Mouse (Mus musculus): ENCODE data around the gene Zfp706. TPM values are rescaled to one million over a fixed set of nuclear protein-coding genes. Genes with fewer than 3 reads are reported as not detected.
A peak's percentile ranks its signal among the peaks of the same experiment; 100 is the strongest.

Zfp706 gene
- polyA plus RNA-seq, 1 experiment from 2014 or later, result 414 TPM

GRCm38 (mm10) chr15:37034155-37034554, 26.6 kb upstream of the Zfp706 start:
- no peak overlapping the region for H3K9ac ChIP-seq
- H3K27me3 ChIP-seq (replicated peaks), result no peaks in the 10 kb centered on the region
- H3K9me3 ChIP-seq, result no peaks in the 10 kb centered on the region
- ATAC-seq (replicated peaks), result no peak
- H3K4me1 ChIP-seq, result peaks cover 6% of the 10 kb centered on the region; the same call in 1 of the 2 replicates
- no peak overlapping the region for H3K4me3 ChIP-seq
- no peaks in the 10 kb centered on the region for H3K36me3 ChIP-seq (replicated peaks)
- no peak overlapping the region for H3K27ac ChIP-seq
- H3K4me2 ChIP-seq, result no peak overlapping the region
- WGBS, result 93% methylated on average over 2 of the region's 2 CpGs

GRCm38 (mm10) chr15:37033431-37033830, 25.9 kb upstream of the Zfp706 start:
- H3K4me2 ChIP-seq, result no peak overlapping the region
- H3K4me3 ChIP-seq, result no peak overlapping the region
- ATAC-seq (replicated peaks), result no peak
- H3K27me3 ChIP-seq (replicated peaks), result no peaks in the 10 kb centered on the region
- WGBS, result 94% methylated on average over 2 of the region's 2 CpGs
- no peaks in the 10 kb centered on the region for H3K36me3 ChIP-seq (replicated peaks)
- H3K9me3 ChIP-seq, result no peaks in the 10 kb centered on the region
- no peak overlapping the region for H3K27ac ChIP-seq
- peaks cover 6% of the 10 kb centered on the region; the same call in 1 of the 2 replicates for H3K4me1 ChIP-seq
- no peak overlapping the region for H3K9ac ChIP-seq

DNA sequence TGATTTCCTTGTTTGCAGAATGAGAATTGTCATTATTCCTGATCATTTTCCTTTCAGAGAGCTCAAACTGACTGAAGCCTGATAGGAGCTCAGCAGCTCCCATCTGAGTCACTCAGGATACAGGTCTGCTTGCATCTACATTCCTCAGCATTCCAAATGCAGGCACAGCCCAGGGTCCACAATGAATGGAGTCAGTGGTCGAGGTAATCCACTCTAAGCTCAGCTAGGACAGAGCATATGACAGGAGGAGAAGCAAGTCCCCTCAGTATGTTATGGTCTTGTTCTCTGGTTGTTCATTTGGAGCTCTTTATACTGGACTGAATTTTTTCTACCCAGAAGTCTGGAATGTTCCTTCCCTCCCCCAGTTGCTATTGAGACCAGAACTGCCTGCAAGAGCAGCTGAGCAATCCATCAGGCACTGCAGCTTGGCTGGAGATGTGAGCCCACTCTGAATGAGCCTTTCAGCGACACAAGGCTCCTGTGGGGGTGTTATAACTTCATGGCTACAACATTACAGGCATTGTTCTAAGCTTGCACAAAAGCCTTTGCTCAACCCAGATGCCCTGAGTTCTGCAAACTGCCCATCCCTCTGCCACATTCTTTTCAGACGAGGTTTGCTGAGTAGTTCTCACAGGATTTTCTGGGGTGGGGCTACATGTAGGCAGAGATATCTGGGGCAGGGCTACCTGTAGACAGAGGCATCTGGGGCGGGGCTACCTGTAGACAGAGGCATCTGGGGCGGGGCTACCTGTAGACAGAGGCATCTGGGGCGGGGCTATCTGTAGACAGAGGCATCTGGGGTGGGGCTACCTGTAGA, 24.0 kb upstream of the Zfp706 start:
- 34% methylated on average over 6 of the region's 6 CpGs for WGBS
- Histone ChIP-seq H3K4me2 (no peak overlapping the region), H3K4me1 (peaks cover 1% of the 10 kb centered on the region; the same call in 1 of the 2 replicates), H3K36me3 (replicated peaks) (no peaks in the 10 kb centered on the region), H3K9me3 (no peaks in the 10 kb centered on the region), H3K9ac (no peak overlapping the region), H3K4me3 (no peak overlapping the region), H3K27me3 (replicated peaks) (no peaks in the 10 kb centered on the region), H3K27ac (no peak overlapping the region)
- ATAC-seq (replicated peaks), result peak; percentile 52; the same call in 1 of the 2 replicates

- no peaks in the 10 kb centered on the region for H3K36me3 ChIP-seq (replicated peaks)
- H3K4me1 ChIP-seq, result no peaks in the 10 kb centered on the region
- no peak for ATAC-seq (replicated peaks)
- H3K9ac ChIP-seq, result no peak overlapping the region
- no peak overlapping the region for H3K4me2 ChIP-seq
- WGBS, result 91% methylated on average over 3 of the region's 3 CpGs
- no peaks in the 10 kb centered on the region for H3K9me3 ChIP-seq
- H3K27me3 ChIP-seq (replicated peaks), result no peaks in the 10 kb centered on the region
- H3K4me3 ChIP-seq, result no peak overlapping the region
- H3K27ac ChIP-seq, result no peak overlapping the region
Measured at GRCm38 (mm10) chr15:37030929-37031328, 23.4 kb upstream of the Zfp706 start.

- H3K4me1 ChIP-seq, result no peaks in the 10 kb centered on the region
- H3K27ac ChIP-seq, result no peak overlapping the region
- H3K36me3 ChIP-seq (replicated peaks), result no peaks in the 10 kb centered on the region
- H3K9me3 ChIP-seq, result no peaks in the 10 kb centered on the region
- no peak overlapping the region for H3K4me2 ChIP-seq
- ATAC-seq (replicated peaks), result no peak
- H3K27me3 ChIP-seq (replicated peaks), result no peaks in the 10 kb centered on the region
- no peak overlapping the region for H3K4me3 ChIP-seq
- H3K9ac ChIP-seq, result no peak overlapping the region
Measured at GRCm38 (mm10) chr15:37027956-37028355, 20.4 kb upstream of the Zfp706 start.

DNA sequence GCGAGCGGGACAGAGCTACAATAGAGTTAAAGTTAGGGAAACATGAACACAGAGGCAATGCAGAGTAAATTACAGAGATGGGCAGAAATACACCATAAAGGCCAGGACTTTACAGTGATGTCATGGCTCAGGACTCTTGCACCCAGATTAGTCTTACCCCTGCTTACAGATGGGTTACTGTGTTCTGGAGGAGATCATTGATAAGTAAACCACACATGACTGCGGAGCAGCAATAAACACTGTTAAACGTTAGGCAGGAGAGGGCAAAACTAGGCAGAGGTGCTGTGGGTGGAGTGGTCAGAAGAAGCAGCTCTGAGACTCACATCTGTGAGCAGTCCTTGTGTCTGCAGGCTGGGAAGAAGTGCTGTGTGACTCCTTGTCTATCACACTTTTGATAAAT, 18.9 kb upstream of the Zfp706 start:
- no peaks in the 10 kb centered on the region for H3K4me1 ChIP-seq
- 90% methylated on average over 4 of the region's 4 CpGs for WGBS

DNA sequence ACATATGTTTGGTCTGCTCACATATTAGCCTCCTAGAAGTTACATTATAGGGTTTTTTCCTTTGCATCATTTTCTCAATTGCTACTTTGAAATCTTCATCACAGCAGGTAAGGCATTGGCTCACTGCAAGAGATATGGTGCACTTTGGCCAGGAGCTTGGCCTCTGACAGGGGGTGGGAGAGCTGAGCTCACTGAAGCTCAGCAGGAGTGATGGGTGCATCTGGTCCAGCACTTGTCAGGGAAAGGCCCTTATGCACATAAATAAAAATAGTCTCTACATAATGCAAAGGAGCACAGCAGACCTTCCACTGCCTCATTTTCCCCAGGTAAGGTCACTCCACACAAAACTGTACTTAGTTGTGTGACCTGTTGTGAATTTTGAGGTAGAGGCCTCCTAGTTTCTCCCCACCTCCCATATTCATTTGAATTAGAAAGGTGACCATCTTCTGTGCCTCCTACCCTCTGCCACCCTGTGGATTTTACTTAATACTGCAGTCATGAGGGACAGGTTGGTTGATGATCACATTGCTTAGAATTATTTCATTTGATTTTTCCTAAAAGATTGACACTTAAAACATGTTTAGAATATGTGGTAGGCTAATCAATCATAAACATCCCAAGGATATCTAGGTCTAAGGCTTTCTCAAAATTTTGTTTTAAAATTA, 13.1 kb upstream of the Zfp706 start:
- Histone ChIP-seq H3K4me1 (no peaks in the 10 kb centered on the region), H3K27me3 (replicated peaks) (no peaks in the 10 kb centered on the region), H3K36me3 (replicated peaks) (no peaks in the 10 kb centered on the region), H3K9me3 (no peaks in the 10 kb centered on the region), H3K27ac (no peak overlapping the region), H3K4me2 (no peak overlapping the region), H3K9ac (no peak overlapping the region), H3K4me3 (no peak overlapping the region)
- ATAC-seq (replicated peaks), result no peak

More for the DNA sequence above, 18.9 kb upstream of the Zfp706 start:
- no peak overlapping the region for H3K4me3 ChIP-seq
- no peaks in the 10 kb centered on the region for H3K36me3 ChIP-seq (replicated peaks)
- no peak overlapping the region for H3K9ac ChIP-seq
- no peaks in the 10 kb centered on the region for H3K9me3 ChIP-seq
- H3K27ac ChIP-seq, result no peak overlapping the region
- ATAC-seq (replicated peaks), result no peak
- H3K27me3 ChIP-seq (replicated peaks), result no peaks in the 10 kb centered on the region
- H3K4me2 ChIP-seq, result no peak overlapping the region

DNA sequence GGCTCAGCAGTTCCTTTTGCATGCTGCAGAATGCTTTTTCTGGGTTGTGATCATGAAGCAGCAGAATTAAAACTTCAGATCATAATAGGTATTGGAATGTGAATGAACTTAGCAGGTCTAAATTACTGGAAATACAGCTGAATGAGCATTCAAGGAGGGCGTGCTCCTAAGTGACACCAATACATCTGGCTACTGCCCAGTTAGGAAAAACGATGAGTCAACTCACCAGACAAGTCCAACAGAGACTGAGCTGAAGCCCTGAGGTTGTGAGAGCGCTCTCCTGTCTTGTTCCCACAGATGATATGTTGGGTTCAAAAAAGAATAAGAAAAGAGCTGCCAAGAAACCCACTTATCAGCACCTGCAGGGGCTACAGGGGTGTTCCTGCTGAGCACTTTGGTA, 11.9 kb upstream of the Zfp706 start:
- no peak for ATAC-seq (replicated peaks)
- 88% methylated on average over 3 of the region's 3 CpGs for WGBS
- no peaks in the 10 kb centered on the region for H3K36me3 ChIP-seq (replicated peaks)
- no peak overlapping the region for H3K9ac ChIP-seq
- no peaks in the 10 kb centered on the region for H3K4me1 ChIP-seq
- no peak overlapping the region for H3K4me3 ChIP-seq
- H3K27ac ChIP-seq, result no peak overlapping the region
- no peaks in the 10 kb centered on the region for H3K27me3 ChIP-seq (replicated peaks)
- no peaks in the 10 kb centered on the region for H3K9me3 ChIP-seq
- H3K4me2 ChIP-seq, result no peak overlapping the region

- Histone ChIP-seq H3K27ac (no peak overlapping the region), H3K4me3 (no peak overlapping the region), H3K9ac (no peak overlapping the region), H3K4me1 (peaks cover 8% of the 10 kb centered on the region), H3K36me3 (replicated peaks) (no peaks in the 10 kb centered on the region), H3K4me2 (no peak overlapping the region), H3K9me3 (no peaks in the 10 kb centered on the region), H3K27me3 (replicated peaks) (no peaks in the 10 kb centered on the region)
- no peak for ATAC-seq (replicated peaks)
- 92% methylated on average over 7 of the region's 7 CpGs for WGBS
Measured at GRCm38 (mm10) chr15:37011897-37012296, 4.3 kb upstream of the Zfp706 start.

DNA sequence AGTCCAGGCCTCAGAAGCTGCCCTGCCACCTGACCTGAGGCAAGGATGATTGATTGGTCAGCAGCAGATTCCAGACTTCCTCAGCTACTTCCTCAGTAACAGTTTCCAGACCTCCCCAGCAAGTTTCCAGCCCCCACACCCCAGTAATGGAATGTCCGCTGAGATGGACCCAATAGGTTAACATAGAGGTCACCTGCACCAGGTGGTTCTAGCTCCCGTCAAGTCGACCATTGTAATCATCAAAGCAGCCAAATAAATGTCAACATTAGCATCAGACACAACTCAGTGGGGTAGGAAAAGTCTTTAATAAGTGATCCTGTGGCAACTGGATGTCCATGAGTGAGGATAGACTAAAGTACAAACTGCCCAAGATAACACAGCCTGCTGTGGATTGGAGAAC, 3.7 kb upstream of the Zfp706 start:
- H3K27me3 ChIP-seq (replicated peaks), result no peaks in the 10 kb centered on the region
- no peak overlapping the region for H3K27ac ChIP-seq
- no peak overlapping the region for H3K9ac ChIP-seq
- no peak for ATAC-seq (replicated peaks)
- H3K36me3 ChIP-seq (replicated peaks), result no peaks in the 10 kb centered on the region
- WGBS, result 84% methylated on average over 3 of the region's 3 CpGs
- H3K4me2 ChIP-seq, result no peak overlapping the region
- no peaks in the 10 kb centered on the region for H3K9me3 ChIP-seq
- no peak overlapping the region for H3K4me3 ChIP-seq
- peaks cover 8% of the 10 kb centered on the region for H3K4me1 ChIP-seq

- H3K4me1 ChIP-seq, result peaks cover 30% of the 10 kb centered on the region
- no peaks in the 10 kb centered on the region for H3K27me3 ChIP-seq (replicated peaks)
- peak overlapping the region; percentile 93; the same call in 1 of the 2 replicates for H3K27ac ChIP-seq
- H3K4me2 ChIP-seq, result no peak overlapping the region
- ATAC-seq (replicated peaks), result no peak
- H3K4me3 ChIP-seq, result no peak overlapping the region
- no peaks in the 10 kb centered on the region for H3K9me3 ChIP-seq
- no peak overlapping the region for H3K9ac ChIP-seq
- H3K36me3 ChIP-seq (replicated peaks), result no peaks in the 10 kb centered on the region
Measured at GRCm38 (mm10) chr15:37008546-37008945, 973 bp upstream of the Zfp706 start.

DNA sequence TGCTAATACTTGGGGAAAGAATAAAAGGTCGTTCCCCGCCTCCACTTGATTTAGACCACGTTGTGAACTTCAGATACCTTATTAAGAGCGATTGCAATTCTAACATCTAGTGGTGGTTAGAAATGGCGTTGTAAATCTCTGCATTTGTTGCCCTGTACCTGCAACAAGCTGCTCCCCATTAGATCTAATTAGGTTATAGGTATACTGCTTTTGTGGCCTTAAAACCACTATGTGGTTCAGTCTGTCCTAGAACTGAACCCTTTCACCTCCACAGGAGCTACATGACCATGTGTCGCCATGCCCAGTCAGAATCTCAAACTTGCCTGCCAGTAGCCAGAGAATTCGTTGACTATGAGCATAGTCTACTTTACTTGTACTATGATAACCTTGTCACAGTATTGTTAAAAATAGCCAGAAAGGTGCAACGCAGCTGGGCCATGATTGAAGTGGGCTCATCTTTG, 416 bp upstream of the Zfp706 start:
- H3K27me3 ChIP-seq (replicated peaks), result no peaks in the 10 kb centered on the region
- H3K9ac ChIP-seq, result peak overlapping the region; percentile 82
- H3K4me3 ChIP-seq, result peak overlapping the region; percentile 67
- peaks cover 30% of the 10 kb centered on the region for H3K4me1 ChIP-seq
- whole genome bisulfite sequencing, result 30% methylated on average over 8 of the region's 8 CpGs
- peak overlapping the region; percentile 60 for H3K4me2 ChIP-seq
- no peaks in the 10 kb centered on the region for H3K9me3 ChIP-seq
- ATAC-seq (replicated peaks), result no peak
- no peaks in the 10 kb centered on the region for H3K36me3 ChIP-seq (replicated peaks)
- peak overlapping the region; percentile 93 for H3K27ac ChIP-seq
